Mouse (Mus musculus): ENCODE measurements around the gene Gtf2h3. TPM values are rescaled to one million over a fixed set of nuclear protein-coding genes. Genes with fewer than 3 reads are reported as not detected.
"Not testable (repeated sequence)": the region's sequence is repeated elsewhere in the genome, so short reads cannot be mapped to it uniquely, and the experiment has no call there.

Gene Gtf2h3
- polyA plus RNA-seq, 1 experiment from 2014 or later = 78.7 TPM

GRCm38 (mm10) chr5:124628448-124629363, 49.8 kb downstream of the Gtf2h3 start, which contains the start of gene Atp6v0a2:
TSS of gene Atp6v0a2 (plus strand) at chr5:124628576.
- Histone ChIP-seq H3K36me3 (peaks cover 11% of the 10 kb centered on the region; the same call in 1 of the 2 replicates), H3K27ac (peak within 1 kb of the TSS; percentile 93), H3K9ac (peak within 1 kb of the TSS; percentile 83), H3K4me3 (replicated peaks) (peak within 1 kb of the TSS; percentile 89), H3K9me3 (replicated peaks) (no peaks in the 10 kb centered on the region), H3K27me3 (no peaks in the 10 kb centered on the region), H3K4me2 (peak within 1 kb of the TSS; percentile 73), H3K4me1 (peaks cover 20% of the 10 kb centered on the region)
- ATAC-seq (replicated peaks; ENCODE audit: low FRiP score) = peak; percentile 97
- under 1% methylated on average over 53 of the region's 58 CpGs for WGBS

- H3K9me3 ChIP-seq (replicated peaks) = no peaks in the 10 kb centered on the region
- H3K36me3 ChIP-seq = peaks cover 20% of the 10 kb centered on the region
- H3K4me3 ChIP-seq (replicated peaks) = peak overlapping the region; percentile 89
- peak overlapping the region; percentile 83 for H3K9ac ChIP-seq
- H3K4me2 ChIP-seq = peak overlapping the region; percentile 73
- no peak overlapping the region for H3K27ac ChIP-seq
- H3K27me3 ChIP-seq = no peaks in the 10 kb centered on the region
- no peak for ATAC-seq (replicated peaks; ENCODE audit: low FRiP score)
- WGBS = 17% methylated on average over 11 of the region's 11 CpGs
- peaks cover 20% of the 10 kb centered on the region for H3K4me1 ChIP-seq
These were observed 50.7 kb downstream of the Gtf2h3 start for GRCm38 (mm10) chr5:124629641-124630040.

DNA sequence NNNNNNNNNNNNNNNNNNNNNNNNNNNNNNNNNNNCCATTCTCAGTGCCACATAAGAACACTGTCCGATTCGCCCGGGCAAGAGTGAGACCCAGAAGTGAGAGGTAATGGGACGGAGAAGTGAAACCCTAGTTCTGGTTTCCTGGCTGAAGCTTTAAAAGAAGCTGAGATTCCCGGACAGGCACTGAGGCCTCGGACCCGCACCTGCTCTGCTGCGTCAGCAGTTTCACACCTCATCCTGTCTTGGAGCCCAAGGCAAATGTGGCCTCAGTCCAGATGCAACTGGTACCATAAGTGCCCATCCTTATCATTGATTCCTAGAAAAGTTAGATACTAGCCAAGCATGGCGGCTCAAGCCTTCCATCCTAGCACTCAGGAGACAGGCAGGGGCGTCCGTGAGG, 52.7 kb downstream of the Gtf2h3 start:
- H3K9ac ChIP-seq = no peak overlapping the region
- WGBS = 92% methylated on average over 11 of the region's 11 CpGs
- H3K27ac ChIP-seq = no peak overlapping the region
- H3K9me3 ChIP-seq (replicated peaks) = no peaks in the 10 kb centered on the region
- peaks cover 20% of the 10 kb centered on the region for H3K4me1 ChIP-seq
- no peak for ATAC-seq (replicated peaks; ENCODE audit: low FRiP score)
- H3K4me2 ChIP-seq = no peak overlapping the region
- no peak overlapping the region for H3K4me3 ChIP-seq (replicated peaks)
- no peaks in the 10 kb centered on the region for H3K27me3 ChIP-seq
- H3K36me3 ChIP-seq = peaks cover 38% of the 10 kb centered on the region

DNA sequence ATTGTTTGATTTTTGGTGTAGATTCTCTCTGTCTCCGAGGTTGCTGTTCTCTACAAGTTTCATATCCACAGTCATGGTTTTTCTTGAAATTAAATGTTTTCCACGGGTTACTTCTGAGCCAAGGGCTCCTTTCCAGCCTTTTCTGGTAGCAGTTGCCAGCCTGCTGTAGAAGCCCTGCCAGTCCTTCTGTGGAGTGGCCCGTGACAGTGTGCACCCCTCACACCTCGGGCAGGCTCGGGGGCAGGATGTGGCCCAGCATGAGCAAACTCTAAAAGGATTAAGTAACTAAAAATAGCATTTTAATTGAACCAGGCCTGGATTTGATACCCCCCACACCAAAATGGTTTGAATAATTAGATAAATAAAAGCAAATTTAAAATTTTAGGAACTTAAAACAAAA, 53.5 kb downstream of the Gtf2h3 start:
- H3K4me3 ChIP-seq (replicated peaks) = no peak overlapping the region
- 80% methylated on average over 5 of the region's 5 CpGs for WGBS
- no peak for ATAC-seq (replicated peaks; ENCODE audit: low FRiP score)
- H3K27ac ChIP-seq = no peak overlapping the region
- peaks cover 20% of the 10 kb centered on the region for H3K4me1 ChIP-seq
- no peak overlapping the region for H3K4me2 ChIP-seq
- H3K9ac ChIP-seq = no peak overlapping the region
- no peaks in the 10 kb centered on the region for H3K27me3 ChIP-seq
- no peaks in the 10 kb centered on the region for H3K9me3 ChIP-seq (replicated peaks)
- H3K36me3 ChIP-seq = peaks cover 42% of the 10 kb centered on the region

DNA sequence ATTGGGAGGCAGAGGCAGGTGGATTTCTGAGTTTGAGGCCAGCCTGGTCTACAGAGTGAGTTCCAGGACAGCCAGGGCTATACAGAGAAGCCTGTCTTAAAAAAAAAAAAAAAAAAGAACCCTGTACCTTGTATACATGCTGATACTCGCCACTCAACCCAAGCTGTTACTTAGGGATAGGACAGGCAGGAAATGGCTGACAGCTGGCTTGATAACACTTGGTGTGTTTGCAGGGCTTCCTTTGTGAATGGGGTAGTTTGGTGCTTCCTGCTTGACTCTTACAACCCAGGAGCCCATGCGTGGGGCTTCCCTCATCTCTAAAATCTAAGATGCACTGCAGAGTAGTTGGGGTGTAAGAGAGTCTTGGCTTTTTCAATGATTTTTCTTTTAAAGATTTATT, 54.5 kb downstream of the Gtf2h3 start:
- H3K4me3 ChIP-seq (replicated peaks) = no peak overlapping the region
- peaks cover 14% of the 10 kb centered on the region for H3K4me1 ChIP-seq
- no peak overlapping the region for H3K27ac ChIP-seq
- peaks cover 51% of the 10 kb centered on the region for H3K36me3 ChIP-seq
- ATAC-seq (replicated peaks; ENCODE audit: low FRiP score) = no peak
- no peak overlapping the region for H3K9ac ChIP-seq
- H3K4me2 ChIP-seq = no peak overlapping the region
- H3K27me3 ChIP-seq = no peaks in the 10 kb centered on the region
- 77% methylated on average over 2 of the region's 2 CpGs for WGBS
- no peaks in the 10 kb centered on the region for H3K9me3 ChIP-seq (replicated peaks)

GRCm38 (mm10) chr5:124635068-124635467, 56.1 kb downstream of the Gtf2h3 start:
- not testable (repeated sequence) for ATAC-seq (replicated peaks; ENCODE audit: low FRiP score); H3K4me3 ChIP-seq (replicated peaks); H3K27me3 ChIP-seq; H3K4me1 ChIP-seq; H3K9ac ChIP-seq; H3K27ac ChIP-seq; H3K9me3 ChIP-seq (replicated peaks); H3K4me2 ChIP-seq
- WGBS = 84% methylated on average over 4 of the region's 4 CpGs
- H3K36me3 ChIP-seq = peaks cover 68% of the 10 kb centered on the region

- H3K4me1 ChIP-seq = no peaks in the 10 kb centered on the region
- WGBS = 92% methylated on average over 3 of the region's 3 CpGs
- no peaks in the 10 kb centered on the region for H3K9me3 ChIP-seq (replicated peaks)
- H3K9ac ChIP-seq = no peak overlapping the region
- no peak overlapping the region for H3K27ac ChIP-seq
- no peaks in the 10 kb centered on the region for H3K27me3 ChIP-seq
- ATAC-seq (replicated peaks; ENCODE audit: low FRiP score) = no peak
- no peak overlapping the region for H3K4me2 ChIP-seq
- peaks cover 79% of the 10 kb centered on the region for H3K36me3 ChIP-seq
- H3K4me3 ChIP-seq (replicated peaks) = no peak overlapping the region
These were observed 57.2 kb downstream of the Gtf2h3 start for GRCm38 (mm10) chr5:124636139-124636538.

- 96% methylated on average over 4 of the region's 4 CpGs for WGBS
- no peak for ATAC-seq (replicated peaks; ENCODE audit: low FRiP score)
These were observed 57.8 kb downstream of the Gtf2h3 start for GRCm38 (mm10) chr5:124636694-124637093.

GRCm38 (mm10) chr5:124637300-124637699, 58.4 kb downstream of the Gtf2h3 start:
- Histone ChIP-seq H3K9ac (no peak overlapping the region), H3K36me3 (peaks cover 90% of the 10 kb centered on the region), H3K4me2 (no peak overlapping the region), H3K27ac (no peak overlapping the region), H3K4me3 (replicated peaks) (no peak overlapping the region), H3K27me3 (no peaks in the 10 kb centered on the region), H3K9me3 (replicated peaks) (no peaks in the 10 kb centered on the region), H3K4me1 (no peaks in the 10 kb centered on the region)
- 85% methylated on average over 11 of the region's 11 CpGs for WGBS
- no peak for ATAC-seq (replicated peaks; ENCODE audit: low FRiP score)

More at GRCm38 (mm10) chr5:124636694-124637093, 57.8 kb downstream of the Gtf2h3 start:
- Histone ChIP-seq H3K9ac (no peak overlapping the region), H3K27me3 (no peaks in the 10 kb centered on the region), H3K36me3 (peaks cover 84% of the 10 kb centered on the region), H3K27ac (no peak overlapping the region), H3K4me3 (replicated peaks) (no peak overlapping the region), H3K4me2 (no peak overlapping the region), H3K4me1 (no peaks in the 10 kb centered on the region), H3K9me3 (replicated peaks) (no peaks in the 10 kb centered on the region)

DNA sequence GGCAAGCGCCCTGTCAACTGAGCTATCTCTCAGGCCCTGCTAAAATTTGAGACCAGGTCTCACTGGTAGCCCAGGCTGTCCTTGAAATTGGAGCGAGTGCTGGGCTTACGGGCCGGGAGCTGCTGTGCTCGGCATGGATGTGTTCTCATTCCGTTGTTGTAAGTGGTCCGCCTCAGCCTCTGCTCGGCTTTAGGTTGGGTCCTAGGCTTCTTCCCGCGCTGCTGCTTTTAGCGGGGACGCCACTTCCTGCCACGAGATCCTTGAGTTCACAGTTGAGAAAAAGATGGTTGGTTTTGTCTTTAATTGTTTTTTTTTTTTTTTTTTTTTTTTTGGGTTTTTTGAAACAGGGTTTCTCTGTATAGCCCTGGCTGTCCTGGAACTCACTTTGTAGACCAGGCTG, 58.9 kb downstream of the Gtf2h3 start:
- H3K9ac ChIP-seq = no peak overlapping the region
- WGBS = 96% methylated on average over 13 of the region's 13 CpGs
- no peaks in the 10 kb centered on the region for H3K4me1 ChIP-seq
- ATAC-seq (replicated peaks; ENCODE audit: low FRiP score) = no peak
- H3K4me2 ChIP-seq = no peak overlapping the region
- H3K36me3 ChIP-seq = peaks cover 95% of the 10 kb centered on the region
- H3K27ac ChIP-seq = no peak overlapping the region
- no peaks in the 10 kb centered on the region for H3K27me3 ChIP-seq
- no peaks in the 10 kb centered on the region for H3K9me3 ChIP-seq (replicated peaks)
- no peak overlapping the region for H3K4me3 ChIP-seq (replicated peaks)
